Mouse (Mus musculus): ENCODE measurements around the gene Wfdc10.

The Wfdc10 gene

GRCm38 (mm10) chr2:164701761-164702160, 45.9 kb downstream of the Wfdc10 start:
- DNase-seq (ENCODE audit: low spot score): no peak

- DNase-seq (ENCODE audit: low spot score): no peak
These were observed 48.4 kb downstream of the Wfdc10 start for GRCm38 (mm10) chr2:164704235-164704634.

- DNase-seq (ENCODE audit: low spot score): no peak
These were observed 49.5 kb downstream of the Wfdc10 start for GRCm38 (mm10) chr2:164705328-164705727.

- no peak for DNase-seq (ENCODE audit: low spot score)
These were observed 50.1 kb downstream of the Wfdc10 start for GRCm38 (mm10) chr2:164705991-164706390.
